Mouse (Mus musculus): ENCODE measurements around the gene Txndc9.
"Not testable (repeated sequence)": the region's sequence is repeated elsewhere in the genome, so short reads cannot be mapped to it uniquely, and the experiment has no call there.

The Txndc9 gene

DNA sequence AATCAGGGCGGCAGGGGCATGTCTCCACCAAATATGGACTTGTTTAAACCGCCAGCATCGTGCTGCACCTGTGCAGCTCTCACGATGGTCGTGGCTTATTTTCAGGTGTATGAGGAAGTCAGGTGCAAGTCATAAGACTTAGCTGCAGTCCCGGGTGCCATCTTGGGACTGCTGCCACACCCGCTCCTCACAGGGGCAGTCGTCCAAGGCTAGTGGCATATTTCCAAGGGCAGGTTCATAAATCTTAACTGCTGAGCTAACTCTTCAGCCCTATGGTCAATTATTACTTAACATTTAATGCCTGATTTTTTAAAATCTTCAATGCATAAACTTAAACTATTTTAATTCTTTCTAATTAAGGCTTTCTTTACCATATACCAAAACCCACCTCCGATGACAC, 21.0 kb downstream of the Txndc9 start:
- in situ Hi-C loops (cut with MboI, MseI): not testable (repeated sequence)

DNA sequence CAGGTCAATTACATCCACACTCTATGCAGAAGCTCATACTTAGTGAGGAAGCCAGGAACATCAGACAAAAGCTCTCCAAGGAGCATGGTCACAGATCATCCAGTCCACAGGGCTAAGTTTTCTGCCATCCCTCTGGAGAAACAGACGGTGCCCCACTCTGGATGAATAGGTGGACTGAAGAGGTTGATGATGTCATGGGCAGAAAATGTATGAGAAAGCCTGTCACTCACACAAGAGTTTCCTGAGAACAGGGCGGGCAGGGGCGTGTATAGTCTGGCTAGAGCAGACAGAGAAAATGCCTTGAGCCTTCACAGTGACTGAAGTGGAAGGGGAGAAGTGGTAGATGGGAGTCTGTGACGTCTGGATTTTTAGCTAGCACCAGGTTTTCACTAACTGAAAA, 26.2 kb downstream of the Txndc9 start:
- in situ Hi-C loops (cut with MboI, MseI): no loop called here

DNA sequence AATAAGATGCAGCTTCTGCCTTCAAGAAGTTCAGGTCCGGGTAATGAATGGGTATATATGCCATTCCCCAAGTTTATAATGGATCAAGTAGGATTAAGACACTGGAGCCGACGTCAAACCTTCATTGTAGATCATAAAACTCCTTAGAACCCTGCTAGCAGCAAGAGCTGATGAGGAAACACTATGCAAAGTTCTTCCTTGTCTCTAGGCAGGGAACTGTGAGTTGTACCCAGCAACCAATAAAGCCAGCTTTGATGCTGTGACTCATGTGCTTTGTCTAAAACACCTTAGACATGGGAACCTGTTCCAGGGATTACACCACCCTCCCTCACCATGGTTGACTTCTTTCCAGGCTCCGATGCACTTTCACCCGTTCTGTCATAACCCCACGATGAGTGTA, 28.9 kb downstream of the Txndc9 start:
- in situ Hi-C loops (cut with MboI, MseI): no loop called here

GRCm38 (mm10) chr1:37965571-37965970, 32.1 kb downstream of the Txndc9 start:
- in situ Hi-C loops (cut with MboI, MseI): no loop called here

DNA sequence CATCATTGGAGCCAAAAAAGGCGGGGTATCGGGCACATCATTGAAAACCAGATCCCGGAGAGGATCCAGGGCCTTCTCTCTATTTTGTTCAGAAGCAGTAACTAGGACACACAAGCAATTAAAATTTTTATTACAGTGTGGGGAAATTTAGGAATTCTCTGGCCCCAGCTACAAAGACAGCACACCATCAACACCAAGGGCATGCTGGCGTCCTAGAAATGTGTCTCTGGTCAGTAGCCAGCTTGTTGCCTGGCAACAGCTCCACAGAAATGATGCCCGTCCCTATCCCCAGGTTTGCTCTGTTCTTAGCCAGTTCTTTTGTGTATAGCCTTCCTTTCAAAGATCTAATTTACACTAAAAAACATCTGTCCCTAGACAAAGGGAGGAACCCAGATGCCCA, 38.2 kb downstream of the Txndc9 start:
- in situ Hi-C loops (cut with MboI, MseI): no loop called here

DNA sequence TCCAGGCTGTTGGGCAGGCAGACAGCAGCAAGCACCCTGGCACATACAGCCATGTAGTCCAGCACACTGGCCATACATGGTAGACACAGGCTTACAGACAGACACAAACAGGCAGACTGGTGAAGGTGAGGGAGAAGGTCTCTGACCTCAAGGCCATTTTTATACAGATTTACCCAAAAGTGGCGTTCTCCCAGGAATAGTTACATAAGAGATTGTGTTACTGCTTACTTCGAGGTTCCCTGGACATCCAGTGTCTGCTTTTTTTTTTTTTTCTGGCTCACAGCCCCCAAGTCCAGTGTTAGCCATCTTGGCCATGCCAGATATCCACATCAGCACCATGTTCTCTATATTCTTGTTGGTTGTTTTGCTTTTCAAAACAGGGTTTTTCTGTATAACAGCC, 39.2 kb downstream of the Txndc9 start:
- in situ Hi-C loops (cut with MboI, MseI): no loop called here

GRCm38 (mm10) chr1:37957659-37958058, 40.0 kb downstream of the Txndc9 start, which contains the start of gene Lyg1:
Gene Lyg1, minus strand, starts transcription at chr1:37957759.
- in situ Hi-C loops (cut with MboI, MseI): no loop called here

- in situ Hi-C loops (cut with MboI, MseI): no loop called here
Measured at GRCm38 (mm10) chr1:37956690-37957431, 40.8 kb downstream of the Txndc9 start.

GRCm38 (mm10) chr1:37955251-37955650, 42.4 kb downstream of the Txndc9 start:
- in situ Hi-C loops (cut with MboI, MseI): no loop called here

DNA sequence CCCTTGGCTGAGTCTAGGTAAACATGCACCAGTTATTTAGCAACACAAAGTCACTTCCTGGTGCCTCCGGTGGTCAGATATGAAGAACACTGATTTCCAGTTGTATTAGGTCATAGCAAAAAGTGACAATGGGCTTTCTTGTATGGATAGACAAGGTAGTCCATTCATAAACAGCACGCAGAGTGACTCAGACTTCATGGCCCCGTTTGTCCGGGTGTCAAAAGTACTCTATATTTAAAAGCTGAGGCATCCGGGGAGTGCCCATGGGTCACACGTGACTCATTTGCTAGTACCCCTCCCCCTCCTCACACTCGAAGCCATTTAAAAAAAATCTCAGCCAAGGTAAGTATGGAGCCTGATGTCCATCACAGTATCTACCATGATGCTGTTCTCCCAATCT, 42.9 kb downstream of the Txndc9 start:
- in situ Hi-C loops (cut with MboI, MseI): no loop called here

- in situ Hi-C loops (cut with MboI, MseI): loop anchor here in 1 of 2 experiments (5.0 to 10.0 kb wide), 2 partner anchors 42 to 1476 kb away; no protein-coding TSS in a partner anchor
Measured at GRCm38 (mm10) chr1:37948906-37949305, 48.8 kb downstream of the Txndc9 start.

Data from T-helper 17 cell (primary cell).